Mouse (Mus musculus): ENCODE data around the gene Knop1. TPM values are rescaled to one million over a fixed set of nuclear protein-coding genes. Genes with fewer than 3 reads are reported as not detected.

The Knop1 gene
- polyA plus RNA-seq, 1 experiment from 2014 or later: 118 TPM

GRCm38 (mm10) chr7:118837901-118838300, 18.2 kb downstream of the Knop1 start:
- H3K4me1 ChIP-seq (ENCODE audit: control insufficient read depth, insufficient read depth, low read length): no peaks in the 10 kb centered on the region
- H3K27me3 ChIP-seq (ENCODE audit: control insufficient read depth, insufficient read depth, low read length): no peaks in the 10 kb centered on the region
- H3K4me3 ChIP-seq (ENCODE audit: low read depth, low read length): no peak overlapping the region
- no peak overlapping the region for H3K9ac ChIP-seq (ENCODE audit: low read length)
- H3K36me3 ChIP-seq (ENCODE audit: control insufficient read depth, insufficient read depth, low read length): peaks cover 7% of the 10 kb centered on the region
- 92% methylated on average over 5 of the region's 5 CpGs for WGBS
- DNase-seq (ENCODE audit: low spot score, missing footprints) (peak; percentile 72), ATAC-seq (ENCODE audit: low FRiP score) (no peak)
- H3K27ac ChIP-seq (ENCODE audit: low read depth, low read length): no peak overlapping the region
- H3K4me2 ChIP-seq: no peak overlapping the region
- H3K9me3 ChIP-seq (ENCODE audit: control insufficient read depth, low read length): no peaks in the 10 kb centered on the region

- ATAC-seq (ENCODE audit: low FRiP score): peak; percentile 41
These were observed 28.1 kb downstream of the Knop1 start for GRCm38 (mm10) chr7:118827975-118828416.

GRCm38 (mm10) chr7:118824451-118824850, 31.6 kb downstream of the Knop1 start:
- no peak overlapping the region for H3K27ac ChIP-seq (ENCODE audit: low read depth, low read length)
- H3K9me3 ChIP-seq (ENCODE audit: control insufficient read depth, low read length): no peaks in the 10 kb centered on the region
- peaks cover 13% of the 10 kb centered on the region for H3K4me1 ChIP-seq (ENCODE audit: control insufficient read depth, insufficient read depth, low read length)
- no peak for DNase-seq (ENCODE audit: low spot score, missing footprints)
- H3K9ac ChIP-seq (ENCODE audit: low read length): no peak overlapping the region
- ATAC-seq (ENCODE audit: low FRiP score): no peak
- no peaks in the 10 kb centered on the region for H3K36me3 ChIP-seq (ENCODE audit: control insufficient read depth, insufficient read depth, low read length)
- 60% methylated on average over 7 of the region's 7 CpGs for WGBS
- H3K4me3 ChIP-seq (ENCODE audit: low read depth, low read length): no peak overlapping the region
- no peak overlapping the region for H3K4me2 ChIP-seq
- no peaks in the 10 kb centered on the region for H3K27me3 ChIP-seq (ENCODE audit: control insufficient read depth, insufficient read depth, low read length)

More at GRCm38 (mm10) chr7:118827975-118828416, 28.1 kb downstream of the Knop1 start:
- no peak overlapping the region for H3K27ac ChIP-seq (ENCODE audit: low read depth, low read length)
- peaks cover 13% of the 10 kb centered on the region for H3K4me1 ChIP-seq (ENCODE audit: control insufficient read depth, insufficient read depth, low read length)
- H3K27me3 ChIP-seq (ENCODE audit: control insufficient read depth, insufficient read depth, low read length): no peaks in the 10 kb centered on the region
- H3K4me3 ChIP-seq (ENCODE audit: low read depth, low read length): no peak overlapping the region
- no peak overlapping the region for H3K9ac ChIP-seq (ENCODE audit: low read length)
- WGBS: 38% methylated on average over 5 of the region's 5 CpGs
- H3K9me3 ChIP-seq (ENCODE audit: control insufficient read depth, low read length): no peaks in the 10 kb centered on the region
- H3K4me2 ChIP-seq: no peak overlapping the region
- H3K36me3 ChIP-seq (ENCODE audit: control insufficient read depth, insufficient read depth, low read length): no peaks in the 10 kb centered on the region
- DNase-seq (ENCODE audit: low spot score, missing footprints): no peak

- DNase-seq (ENCODE audit: low spot score, missing footprints) (no peak), ATAC-seq (ENCODE audit: low FRiP score) (no peak)
- no peaks in the 10 kb centered on the region; the same call in 1 of the 2 replicates for H3K36me3 ChIP-seq (ENCODE audit: control insufficient read depth, insufficient read depth, low read length)
- H3K4me3 ChIP-seq (ENCODE audit: low read depth, low read length): no peak overlapping the region
- H3K27me3 ChIP-seq (ENCODE audit: control insufficient read depth, insufficient read depth, low read length): no peaks in the 10 kb centered on the region
- 92% methylated on average over 12 of the region's 12 CpGs for WGBS
- H3K9ac ChIP-seq (ENCODE audit: low read length): no peak overlapping the region
- no peaks in the 10 kb centered on the region for H3K9me3 ChIP-seq (ENCODE audit: control insufficient read depth, low read length)
- no peak overlapping the region for H3K27ac ChIP-seq (ENCODE audit: low read depth, low read length)
- peaks cover 4% of the 10 kb centered on the region; the same call in 1 of the 2 replicates for H3K4me1 ChIP-seq (ENCODE audit: control insufficient read depth, insufficient read depth, low read length)
- H3K4me2 ChIP-seq: no peak overlapping the region
These were observed 34.0 kb downstream of the Knop1 start for GRCm38 (mm10) chr7:118821887-118822556.

GRCm38 (mm10) chr7:118821356-118821755, 34.7 kb downstream of the Knop1 start:
- Histone ChIP-seq H3K9ac (ENCODE audit: low read length) (no peak overlapping the region), H3K4me2 (no peak overlapping the region), H3K9me3 (ENCODE audit: control insufficient read depth, low read length) (no peaks in the 10 kb centered on the region), H3K27ac (ENCODE audit: low read depth, low read length) (no peak overlapping the region), H3K4me3 (ENCODE audit: low read depth, low read length) (no peak overlapping the region), H3K4me1 (ENCODE audit: control insufficient read depth, insufficient read depth, low read length) (peaks cover 4% of the 10 kb centered on the region; the same call in 1 of the 2 replicates), H3K27me3 (ENCODE audit: control insufficient read depth, insufficient read depth, low read length) (no peaks in the 10 kb centered on the region), H3K36me3 (ENCODE audit: control insufficient read depth, insufficient read depth, low read length) (no peaks in the 10 kb centered on the region; the same call in 1 of the 2 replicates)
- DNase-seq (ENCODE audit: low spot score, missing footprints) (no peak), ATAC-seq (ENCODE audit: low FRiP score) (no peak)
- 84% methylated on average over 7 of the region's 7 CpGs for WGBS

- no peak overlapping the region for H3K27ac ChIP-seq (ENCODE audit: low read depth, low read length)
- no peaks in the 10 kb centered on the region for H3K9me3 ChIP-seq (ENCODE audit: control insufficient read depth, low read length)
- H3K4me2 ChIP-seq: no peak overlapping the region
- H3K9ac ChIP-seq (ENCODE audit: low read length): no peak overlapping the region
- WGBS: 91% methylated on average over 1 of the region's 1 CpGs
- DNase-seq (ENCODE audit: low spot score, missing footprints): peak; percentile 67
- peaks cover 4% of the 10 kb centered on the region; the same call in 1 of the 2 replicates for H3K4me1 ChIP-seq (ENCODE audit: control insufficient read depth, insufficient read depth, low read length)
- no peak overlapping the region for H3K4me3 ChIP-seq (ENCODE audit: low read depth, low read length)
- no peaks in the 10 kb centered on the region for H3K27me3 ChIP-seq (ENCODE audit: control insufficient read depth, insufficient read depth, low read length)
- H3K36me3 ChIP-seq (ENCODE audit: control insufficient read depth, insufficient read depth, low read length): no peaks in the 10 kb centered on the region; the same call in 1 of the 2 replicates
- ATAC-seq (ENCODE audit: low FRiP score): no peak
These were observed 36.4 kb downstream of the Knop1 start for GRCm38 (mm10) chr7:118819666-118820065.

GRCm38 (mm10) chr7:118817741-118818140, 38.3 kb downstream of the Knop1 start:
- Histone ChIP-seq H3K27me3 (ENCODE audit: control insufficient read depth, insufficient read depth, low read length) (no peaks in the 10 kb centered on the region), H3K36me3 (ENCODE audit: control insufficient read depth, insufficient read depth, low read length) (no peaks in the 10 kb centered on the region; the same call in 1 of the 2 replicates), H3K9ac (ENCODE audit: low read length) (no peak overlapping the region), H3K4me3 (ENCODE audit: low read depth, low read length) (no peak overlapping the region), H3K27ac (ENCODE audit: low read depth, low read length) (no peak overlapping the region), H3K4me2 (no peak overlapping the region), H3K4me1 (ENCODE audit: control insufficient read depth, insufficient read depth, low read length) (no peaks in the 10 kb centered on the region), H3K9me3 (ENCODE audit: control insufficient read depth, low read length) (no peaks in the 10 kb centered on the region)
- DNase-seq (ENCODE audit: low spot score, missing footprints) (peak; percentile 12), ATAC-seq (ENCODE audit: low FRiP score) (no peak)
- WGBS: 93% methylated on average over 7 of the region's 7 CpGs

- H3K4me1 ChIP-seq (ENCODE audit: control insufficient read depth, insufficient read depth, low read length): no peaks in the 10 kb centered on the region
- no peak for ATAC-seq (ENCODE audit: low FRiP score)
- DNase-seq (ENCODE audit: low spot score, missing footprints): no peak
- H3K36me3 ChIP-seq (ENCODE audit: control insufficient read depth, insufficient read depth, low read length): no peaks in the 10 kb centered on the region; the same call in 1 of the 2 replicates
- H3K4me2 ChIP-seq: no peak overlapping the region
- H3K4me3 ChIP-seq (ENCODE audit: low read depth, low read length): no peak overlapping the region
- WGBS: 90% methylated on average over 3 of the region's 3 CpGs
- H3K9ac ChIP-seq (ENCODE audit: low read length): no peak overlapping the region
- H3K9me3 ChIP-seq (ENCODE audit: control insufficient read depth, low read length): no peaks in the 10 kb centered on the region
- H3K27me3 ChIP-seq (ENCODE audit: control insufficient read depth, insufficient read depth, low read length): no peaks in the 10 kb centered on the region
- no peak overlapping the region for H3K27ac ChIP-seq (ENCODE audit: low read depth, low read length)
These were observed 39.8 kb downstream of the Knop1 start for GRCm38 (mm10) chr7:118816275-118816674.

- Histone ChIP-seq H3K9ac (ENCODE audit: low read length) (no peak overlapping the region), H3K27ac (ENCODE audit: low read depth, low read length) (no peak overlapping the region), H3K4me2 (no peak overlapping the region), H3K4me3 (ENCODE audit: low read depth, low read length) (no peak overlapping the region), H3K4me1 (ENCODE audit: control insufficient read depth, insufficient read depth, low read length) (no peaks in the 10 kb centered on the region), H3K9me3 (ENCODE audit: control insufficient read depth, low read length) (no peaks in the 10 kb centered on the region), H3K27me3 (ENCODE audit: control insufficient read depth, insufficient read depth, low read length) (no peaks in the 10 kb centered on the region), H3K36me3 (ENCODE audit: control insufficient read depth, insufficient read depth, low read length) (no peaks in the 10 kb centered on the region; the same call in 1 of the 2 replicates)
- ATAC-seq (ENCODE audit: low FRiP score): no peak
- peak; percentile 77 for DNase-seq (ENCODE audit: low spot score, missing footprints)
- WGBS: 97% methylated on average over 4 of the region's 4 CpGs
These were observed 42.5 kb downstream of the Knop1 start for GRCm38 (mm10) chr7:118813592-118813991.

Measured in midbrain, embryonic 11.5 days (tissue).